Mouse (Mus musculus): Measurements from ENCODE around the gene Bad. TPM values are rescaled to one million over a fixed set of nuclear protein-coding genes. Genes with fewer than 3 reads are reported as not detected.

Bad gene
- total and polyA plus RNA-seq, 2 experiments = 26.2 to 40.3 TPM

GRCm38 (mm10) chr19:6922901-6923735 is 18.5 kb upstream of the Bad start:
- Histone ChIP-seq H3K27me3 (ENCODE audit: control insufficient read depth, insufficient read depth, low read length) (no peaks in the 10 kb centered on the region), H3K4me3 (ENCODE audit: insufficient read depth, low read depth, low read length) (no peak overlapping the region)
- TF ChIP-seq CTCF (IDR thresholded peaks at IDR 0.05; ENCODE audit: low read depth, low read length) (no peak), POLR2A (IDR thresholded peaks at IDR 0.05; ENCODE audit: extremely low read depth, insufficient read depth, low read length) (no peak)

GRCm38 (mm10) chr19:6924461-6925306 is 17.0 kb upstream of the Bad start:
- Histone ChIP-seq H3K27ac (replicated peaks; ENCODE audit: insufficient read depth, low read depth, low read length) (no peak overlapping the region), H3K4me1 (ENCODE audit: control insufficient read depth, insufficient read depth, low read length) (peaks cover 19% of the 10 kb centered on the region), H3K79me2 (ENCODE audit: control insufficient read depth, insufficient read depth, low read length) (no peaks in the 10 kb centered on the region; the same call in 1 of the 2 replicates), H3K4me3 (ENCODE audit: insufficient read depth, low read depth, low read length) (no peak overlapping the region), H3K27me3 (ENCODE audit: control insufficient read depth, insufficient read depth, low read length) (no peaks in the 10 kb centered on the region), H3K36me3 (ENCODE audit: control insufficient read depth, insufficient read depth, low read length) (no peaks in the 10 kb centered on the region), H3K9ac (ENCODE audit: low read depth, low read length) (no peak overlapping the region; the same call in 1 of the 2 replicates)
- 4% methylated on average over 39 of the region's 39 CpGs for WGBS
- DNase-seq (ENCODE audit: extremely low read depth, low read depth, low spot score) = peak; percentile 65
- TF ChIP-seq CTCF (IDR thresholded peaks at IDR 0.05; ENCODE audit: low read depth, low read length) = peak; percentile 89
- no peak for TF ChIP-seq POLR2A (IDR thresholded peaks at IDR 0.05; ENCODE audit: extremely low read depth, insufficient read depth, low read length)

More at GRCm38 (mm10) chr19:6922901-6923735, 18.5 kb upstream of the Bad start:
- Histone ChIP-seq H3K9ac (ENCODE audit: low read depth, low read length) (no peak overlapping the region; the same call in 1 of the 2 replicates), H3K36me3 (ENCODE audit: control insufficient read depth, insufficient read depth, low read length) (peaks cover 2% of the 10 kb centered on the region; the same call in 1 of the 2 replicates), H3K4me1 (ENCODE audit: control insufficient read depth, insufficient read depth, low read length) (peaks cover 31% of the 10 kb centered on the region), H3K27ac (replicated peaks; ENCODE audit: insufficient read depth, low read depth, low read length) (no peak overlapping the region), H3K79me2 (ENCODE audit: control insufficient read depth, insufficient read depth, low read length) (no peaks in the 10 kb centered on the region; the same call in 1 of the 2 replicates)
- DNase-seq (ENCODE audit: extremely low read depth, low read depth, low spot score) = no peak
- 76% methylated on average over 6 of the region's 6 CpGs for WGBS

- no peak for TF ChIP-seq POLR2A (IDR thresholded peaks at IDR 0.05; ENCODE audit: extremely low read depth, insufficient read depth, low read length)
- no peak for TF ChIP-seq CTCF (IDR thresholded peaks at IDR 0.05; ENCODE audit: low read depth, low read length)
- H3K79me2 ChIP-seq (ENCODE audit: control insufficient read depth, insufficient read depth, low read length) = no peaks in the 10 kb centered on the region; the same call in 1 of the 2 replicates
- no peaks in the 10 kb centered on the region for H3K36me3 ChIP-seq (ENCODE audit: control insufficient read depth, insufficient read depth, low read length)
- H3K4me3 ChIP-seq (ENCODE audit: insufficient read depth, low read depth, low read length) = no peak within 1 kb of the TSS
- H3K27ac ChIP-seq (replicated peaks; ENCODE audit: insufficient read depth, low read depth, low read length) = no peak within 1 kb of the TSS
- peaks cover 14% of the 10 kb centered on the region; the same call in 1 of the 2 replicates for H3K4me1 ChIP-seq (ENCODE audit: control insufficient read depth, insufficient read depth, low read length)
- no peak within 1 kb of the TSS; the same call in 1 of the 2 replicates for H3K9ac ChIP-seq (ENCODE audit: low read depth, low read length)
- WGBS = 9% methylated on average over 9 of the region's 9 CpGs
- H3K27me3 ChIP-seq (ENCODE audit: control insufficient read depth, insufficient read depth, low read length) = no peaks in the 10 kb centered on the region
- no peak for DNase-seq (ENCODE audit: extremely low read depth, low read depth, low spot score)
Observed at GRCm38 (mm10) chr19:6925307-6925573, 16.4 kb upstream of the Bad start, which contains the start of gene Catsperz. Gene Catsperz, minus strand, starts transcription at chr19:6925380.

- 25% methylated on average over 38 of the region's 40 CpGs for WGBS
- Histone ChIP-seq H3K27me3 (ENCODE audit: control insufficient read depth, insufficient read depth, low read length) (no peaks in the 10 kb centered on the region), H3K9ac (ENCODE audit: low read depth, low read length) (no peak overlapping the region), H3K79me2 (ENCODE audit: control insufficient read depth, insufficient read depth, low read length) (no peaks in the 10 kb centered on the region; the same call in 1 of the 2 replicates), H3K27ac (replicated peaks; ENCODE audit: insufficient read depth, low read depth, low read length) (no peak overlapping the region), H3K4me1 (ENCODE audit: control insufficient read depth, insufficient read depth, low read length) (peaks cover 11% of the 10 kb centered on the region; the same call in 1 of the 2 replicates), H3K36me3 (ENCODE audit: control insufficient read depth, insufficient read depth, low read length) (no peaks in the 10 kb centered on the region), H3K4me3 (ENCODE audit: insufficient read depth, low read depth, low read length) (no peak overlapping the region)
- TF ChIP-seq CTCF (IDR thresholded peaks at IDR 0.05; ENCODE audit: low read depth, low read length) (no peak), POLR2A (IDR thresholded peaks at IDR 0.05; ENCODE audit: extremely low read depth, insufficient read depth, low read length) (no peak)
- DNase-seq (ENCODE audit: extremely low read depth, low read depth, low spot score) = peak; percentile 48
Observed at GRCm38 (mm10) chr19:6925611-6926329, 15.9 kb upstream of the Bad start.

- WGBS = 37% methylated on average over 26 of the region's 26 CpGs
- Histone ChIP-seq H3K9ac (ENCODE audit: low read depth, low read length) (no peak overlapping the region), H3K79me2 (ENCODE audit: control insufficient read depth, insufficient read depth, low read length) (no peaks in the 10 kb centered on the region), H3K4me3 (ENCODE audit: insufficient read depth, low read depth, low read length) (no peak overlapping the region), H3K36me3 (ENCODE audit: control insufficient read depth, insufficient read depth, low read length) (no peaks in the 10 kb centered on the region), H3K4me1 (ENCODE audit: control insufficient read depth, insufficient read depth, low read length) (peaks cover 11% of the 10 kb centered on the region; the same call in 1 of the 2 replicates), H3K27me3 (ENCODE audit: control insufficient read depth, insufficient read depth, low read length) (no peaks in the 10 kb centered on the region), H3K27ac (replicated peaks; ENCODE audit: insufficient read depth, low read depth, low read length) (no peak overlapping the region)
- TF ChIP-seq CTCF (IDR thresholded peaks at IDR 0.05; ENCODE audit: low read depth, low read length) (no peak), POLR2A (IDR thresholded peaks at IDR 0.05; ENCODE audit: extremely low read depth, insufficient read depth, low read length) (no peak)
- DNase-seq (ENCODE audit: extremely low read depth, low read depth, low spot score) = peak; percentile 63
Observed at GRCm38 (mm10) chr19:6926559-6927255, 15.0 kb upstream of the Bad start.
